Mouse (Mus musculus): ENCODE data around the gene Cxcr5.

The Cxcr5 gene

DNA sequence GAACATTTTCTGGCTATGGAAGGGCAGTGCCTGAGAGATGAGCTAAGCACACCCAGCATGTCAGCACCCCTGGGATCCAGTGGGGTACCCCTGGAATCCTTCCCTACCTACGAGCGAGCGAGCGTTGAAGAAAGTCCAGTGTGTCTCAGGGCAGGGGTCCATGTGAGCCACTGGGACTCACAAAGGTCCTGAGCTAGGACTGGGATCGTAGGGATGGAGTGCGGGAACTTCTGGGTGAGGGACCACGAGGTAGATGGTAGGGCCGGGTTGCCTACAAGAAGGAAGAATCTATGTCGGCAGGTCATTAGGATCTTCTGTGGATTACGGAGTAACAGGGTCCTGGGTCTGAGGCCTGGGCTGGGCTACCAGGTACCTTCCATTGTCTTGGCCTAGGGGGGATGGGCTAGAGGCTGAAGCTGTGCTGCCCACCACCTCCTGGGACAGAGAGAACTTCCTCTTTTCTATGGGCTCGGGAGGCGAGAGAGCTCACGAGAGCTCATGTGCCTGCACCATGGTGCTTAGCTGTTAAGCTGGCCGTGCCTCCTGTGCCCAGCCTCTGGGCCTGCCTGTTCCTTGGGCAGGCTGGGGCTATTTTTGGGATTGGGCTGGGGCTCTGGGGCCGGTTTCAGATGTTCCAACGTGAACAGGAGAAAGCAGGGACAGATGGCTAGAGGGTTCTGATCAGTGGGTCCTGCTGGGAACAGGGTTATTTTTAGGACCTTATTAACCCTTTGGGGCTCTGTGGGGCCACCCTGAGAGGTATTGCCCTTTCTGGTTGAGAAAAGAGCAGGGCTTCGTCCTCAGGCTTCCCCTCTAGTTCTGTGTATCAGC is 68.8 kb downstream of the Cxcr5 start:
- DNase-seq, result peak; percentile 6

- no peak for DNase-seq
These were observed 70.3 kb downstream of the Cxcr5 start for GRCm38 (mm10) chr9:44491351-44491750.

- DNase-seq, result no peak
These were observed 71.3 kb downstream of the Cxcr5 start for GRCm38 (mm10) chr9:44490086-44490967.

DNA sequence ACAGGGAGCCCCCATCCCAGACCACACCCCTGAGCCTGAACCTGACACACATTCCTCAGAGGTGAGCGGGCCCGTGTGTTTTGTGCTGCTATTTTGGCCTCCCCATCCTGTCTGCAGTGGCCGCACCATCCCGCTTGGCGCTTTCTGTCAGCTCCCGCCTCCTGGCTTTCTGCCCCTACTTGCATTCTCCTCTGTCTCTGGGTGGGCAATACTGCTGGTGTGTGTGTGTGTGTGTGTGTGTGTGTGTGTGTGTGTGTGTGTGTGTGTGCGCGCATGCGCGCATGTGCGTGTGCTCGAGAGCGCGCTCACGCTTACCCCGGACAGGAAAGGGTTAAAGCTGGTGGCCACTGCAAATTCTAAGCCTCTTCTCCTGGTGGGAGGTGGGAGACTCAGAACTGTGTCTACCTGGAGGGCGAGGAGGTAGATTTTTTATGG is 72.0 kb downstream of the Cxcr5 start:
- DNase-seq, result no peak

GRCm38 (mm10) chr9:44488855-44489381 is 72.8 kb downstream of the Cxcr5 start:
- no peak for DNase-seq

DNA sequence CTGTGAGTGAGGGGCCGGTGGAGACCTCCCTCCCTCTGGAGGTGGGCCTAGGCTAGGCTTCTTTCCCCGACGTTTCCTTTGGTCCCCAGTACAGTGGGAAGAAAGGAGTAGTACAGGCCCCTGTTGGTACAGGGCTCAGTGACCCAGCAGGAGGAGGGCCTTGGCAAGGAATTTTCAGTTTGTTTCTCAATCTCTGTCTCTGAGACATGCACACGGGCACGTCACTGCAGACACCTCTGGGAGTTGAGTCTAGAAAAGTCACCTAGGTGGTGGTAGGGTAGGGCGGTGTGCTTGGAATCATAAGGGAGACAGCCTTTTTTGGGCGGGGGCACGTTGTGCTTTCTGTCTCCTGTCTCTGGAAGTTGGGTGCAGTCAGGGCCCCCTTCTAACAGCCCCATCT is 73.3 kb downstream of the Cxcr5 start:
- DNase-seq, result no peak

DNA sequence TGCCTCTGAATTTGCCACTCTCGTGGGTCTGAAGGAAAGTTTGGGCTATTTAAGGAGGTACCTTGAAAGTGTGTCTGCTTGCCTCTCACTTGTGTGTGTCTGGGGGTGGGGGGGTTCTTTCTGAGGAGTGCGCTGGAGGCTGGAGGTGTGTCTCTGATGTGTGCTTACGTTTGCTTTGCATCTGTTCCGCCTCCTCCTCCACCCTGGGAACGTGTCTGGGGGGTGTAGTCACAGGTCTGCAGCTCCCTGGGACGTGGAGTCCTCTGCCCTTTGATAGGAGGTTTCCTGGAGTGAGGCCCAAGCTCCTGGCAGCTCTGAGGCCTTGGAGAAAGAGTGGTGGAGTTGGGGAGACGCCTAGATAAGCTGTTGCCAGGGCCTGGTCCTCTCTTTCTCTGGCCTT is 74.2 kb downstream of the Cxcr5 start:
- DNase-seq, result no peak

- no peak for DNase-seq
These were observed 74.8 kb downstream of the Cxcr5 start for GRCm38 (mm10) chr9:44486741-44487421.

- DNase-seq, result no peak
These were observed 75.3 kb downstream of the Cxcr5 start for GRCm38 (mm10) chr9:44486335-44486734.

DNA sequence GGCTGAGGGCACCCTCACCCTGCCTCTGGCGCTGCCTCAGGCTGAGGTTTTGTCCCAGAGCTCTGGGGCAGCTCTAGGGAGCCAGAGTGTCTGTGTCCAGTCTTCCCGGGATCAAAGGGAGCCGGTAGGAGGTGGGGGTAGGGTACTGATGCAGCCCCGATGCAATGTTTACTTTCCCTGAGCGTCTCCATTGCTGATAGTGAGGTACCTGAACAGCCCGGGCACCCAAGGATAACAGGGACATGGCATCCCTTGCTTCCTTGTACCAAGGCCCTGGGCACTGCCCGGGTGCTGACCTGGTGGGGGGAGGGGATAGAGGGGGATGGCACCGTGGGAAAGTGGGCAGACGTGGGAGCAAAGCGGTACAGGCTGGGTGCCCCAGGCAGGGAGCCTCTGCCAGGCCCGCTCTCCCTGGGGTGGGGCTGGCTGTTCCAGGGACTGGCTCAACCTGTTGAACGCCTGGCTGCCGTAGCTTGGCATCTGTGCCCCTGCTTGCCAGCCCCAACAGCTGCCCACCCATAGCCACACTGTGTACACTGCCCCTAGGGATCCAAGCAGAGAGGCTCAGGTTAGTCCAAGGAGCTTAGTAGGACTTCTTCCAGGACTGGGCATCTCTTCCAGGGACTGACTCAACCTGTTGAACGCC is 76.0 kb downstream of the Cxcr5 start:
- DNase-seq, result no peak

DNA sequence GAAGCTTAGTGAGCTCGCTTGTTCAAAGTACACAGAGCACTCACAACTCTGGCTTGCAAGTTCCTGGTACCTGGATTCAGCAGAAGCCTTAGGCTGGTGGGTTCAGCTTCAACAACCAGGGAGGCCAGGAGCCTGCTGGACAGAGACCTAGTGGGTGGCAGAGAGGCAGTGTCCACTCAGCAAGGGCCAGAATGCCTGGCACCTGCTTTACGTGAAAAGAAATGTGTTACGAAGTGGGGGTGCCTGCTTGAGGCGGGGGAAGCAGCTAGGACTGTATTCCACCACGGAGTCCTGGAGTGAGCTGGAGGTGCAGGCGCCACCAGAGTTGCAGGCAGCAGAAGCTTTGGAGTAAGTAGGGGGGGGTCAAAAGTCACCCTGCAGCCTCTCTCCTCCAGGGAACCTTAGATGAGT is 76.6 kb downstream of the Cxcr5 start:
- no peak for DNase-seq

- no peak for DNase-seq
These were observed 77.2 kb downstream of the Cxcr5 start for GRCm38 (mm10) chr9:44484311-44485104.

- peak; percentile 67 for DNase-seq
These were observed 78.1 kb downstream of the Cxcr5 start for GRCm38 (mm10) chr9:44483510-44484044.

- DNase-seq, result peak; percentile 58
These were observed 78.6 kb downstream of the Cxcr5 start for GRCm38 (mm10) chr9:44483041-44483509.

DNA sequence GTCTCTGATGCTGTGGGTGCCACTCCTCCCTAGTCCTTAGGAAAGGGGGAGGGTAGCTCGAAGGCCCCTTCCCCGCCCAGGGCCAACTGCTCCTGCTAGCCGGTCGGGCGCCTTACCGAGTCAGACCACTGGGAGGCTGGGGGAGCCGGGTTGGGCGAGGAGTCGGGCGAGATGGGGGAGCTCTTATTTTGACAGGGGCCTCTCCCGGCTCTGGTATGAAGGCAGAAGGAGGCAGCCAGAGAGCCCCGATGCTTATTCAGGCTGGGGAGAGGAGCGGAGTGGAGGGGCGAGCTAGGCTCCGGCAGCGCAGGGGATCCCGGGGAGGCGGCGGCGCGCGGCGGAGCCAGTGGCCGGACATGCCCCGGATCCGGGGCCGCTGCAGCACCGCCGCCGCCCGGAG is 79.1 kb downstream of the Cxcr5 start, which contains the start of gene Bcl9l:
TSS of gene Bcl9l (plus strand) at position 274 of the 400 bp plus-strand sequence.
- DNase-seq, result peak; percentile 93

DNA sequence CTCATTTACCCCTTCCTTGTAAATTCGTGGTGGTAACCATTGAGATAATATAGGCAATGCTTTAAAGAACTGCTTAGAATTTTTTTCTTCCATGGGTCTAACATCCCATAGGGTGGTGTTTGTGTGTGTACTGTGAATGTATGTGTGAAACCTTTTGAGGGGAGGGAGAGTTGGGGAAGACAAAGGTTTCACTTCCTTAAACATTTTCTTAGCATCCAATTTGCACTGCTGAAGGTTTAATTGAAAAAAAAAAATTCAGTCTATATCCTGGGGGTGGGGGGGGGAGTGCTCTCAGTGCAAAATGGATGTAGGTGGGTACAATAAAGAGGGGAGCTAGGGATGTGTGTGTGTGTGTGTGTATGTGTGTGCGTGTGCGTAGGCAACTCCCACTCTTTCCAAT is 79.6 kb downstream of the Cxcr5 start:
- DNase-seq, result no peak

DNA sequence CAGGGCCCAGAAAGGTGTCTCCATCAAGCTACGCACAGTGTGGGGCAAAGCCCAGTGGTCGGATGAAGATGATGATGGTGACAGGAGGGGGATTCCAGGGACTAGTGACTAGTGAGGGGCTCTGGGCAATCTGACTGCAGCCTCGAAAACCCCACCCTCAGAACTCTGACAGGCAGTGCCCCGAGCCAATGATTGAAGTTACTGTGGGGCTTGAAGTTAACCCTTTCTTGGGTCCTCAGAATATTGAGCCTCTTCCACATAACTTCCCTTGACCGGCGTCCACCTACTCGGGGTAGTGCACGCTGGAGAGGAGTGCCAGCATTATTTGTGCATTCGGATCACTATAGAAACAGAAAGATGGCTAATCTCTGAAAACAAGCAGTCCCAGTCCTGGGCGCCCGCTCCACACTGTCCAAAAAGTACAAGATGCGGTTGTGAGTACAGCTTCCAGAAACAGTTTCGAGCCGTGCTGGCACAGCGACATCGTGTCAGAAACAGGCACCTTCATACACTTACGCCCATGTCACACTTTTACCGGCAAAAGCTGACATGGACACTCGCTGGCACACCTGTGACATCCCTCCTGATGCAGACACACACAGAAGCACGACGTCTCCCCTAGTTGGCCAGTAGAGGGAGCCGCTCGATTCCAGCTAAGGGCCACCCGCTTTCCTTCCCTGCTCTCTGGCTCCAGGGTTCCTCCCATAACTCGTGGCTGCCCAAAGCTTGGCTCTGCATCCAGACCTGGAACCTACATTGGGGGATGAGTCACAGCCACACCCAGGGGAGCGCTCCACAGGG is 81.8 kb downstream of the Cxcr5 start:
- DNase-seq, result peak; percentile 88

DNA sequence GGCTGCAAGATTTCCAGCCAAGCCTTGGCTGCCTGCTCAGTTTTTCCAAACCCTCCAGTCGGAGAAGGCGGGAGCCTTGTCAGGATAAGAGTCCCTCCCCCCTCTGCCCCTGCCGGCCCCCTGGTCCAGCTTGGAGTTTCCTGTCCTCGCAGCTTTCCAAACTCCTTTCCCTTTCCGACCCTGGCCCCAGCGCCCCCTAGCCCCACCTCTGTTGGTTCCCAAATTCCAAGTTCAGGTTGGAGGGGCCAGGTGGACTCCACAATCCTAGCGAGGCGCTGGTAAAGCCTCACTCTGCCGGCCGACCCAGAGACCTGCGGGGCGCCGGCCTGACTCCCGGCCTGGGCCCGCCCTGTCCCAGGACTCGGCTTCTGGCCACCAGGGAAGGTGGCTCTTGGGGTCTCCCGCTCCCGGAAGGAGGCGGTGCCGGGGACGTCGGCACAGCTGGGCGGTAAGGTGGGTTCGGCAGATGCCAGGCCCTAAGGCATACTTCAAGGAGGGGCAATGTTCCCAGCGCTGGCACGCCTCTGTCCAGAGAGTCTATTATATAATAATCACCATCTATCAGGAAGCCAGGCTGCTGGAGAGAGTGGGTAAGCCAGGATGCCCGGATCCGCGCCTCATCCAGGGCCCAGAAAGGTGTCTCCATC is 82.6 kb downstream of the Cxcr5 start:
- DNase-seq, result peak; percentile 44

GRCm38 (mm10) chr9:44478229-44478921 is 83.3 kb downstream of the Cxcr5 start:
- peak; percentile 49 for DNase-seq
